Mouse (Mus musculus) spleen, adult 18-20 months (tissue): ENCODE results near the gene Slc9b2.

Experiments used
- DNase-seq, 2 experiments: peaks; one replicate each; pipeline ENCODE4 v3.0.0; 2022; ENCODE audit warnings: mixed read lengths in 2 of 2

Slc9b2 gene

DNA sequence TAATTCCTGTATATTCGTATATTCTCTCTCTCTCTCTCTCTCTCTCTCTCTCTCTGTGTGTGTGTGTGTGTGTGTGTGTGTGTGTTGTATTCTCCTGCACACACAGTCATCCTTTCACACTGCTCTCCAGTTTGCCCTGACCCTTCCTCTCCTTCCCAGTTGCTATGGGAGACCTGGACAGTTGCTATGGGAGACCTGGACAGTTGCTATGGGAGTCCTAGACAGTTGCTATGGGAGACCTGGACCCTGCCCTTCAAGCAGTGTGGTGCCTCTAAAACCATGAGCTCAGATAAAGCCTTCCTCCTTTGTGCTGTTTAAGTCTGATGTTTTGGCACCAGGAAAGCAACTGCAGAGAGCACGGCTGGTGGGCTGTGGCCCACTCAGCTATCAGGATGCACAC, 6.2 kb downstream of the Slc9b2 start:
- no peak for DNase-seq

DNA sequence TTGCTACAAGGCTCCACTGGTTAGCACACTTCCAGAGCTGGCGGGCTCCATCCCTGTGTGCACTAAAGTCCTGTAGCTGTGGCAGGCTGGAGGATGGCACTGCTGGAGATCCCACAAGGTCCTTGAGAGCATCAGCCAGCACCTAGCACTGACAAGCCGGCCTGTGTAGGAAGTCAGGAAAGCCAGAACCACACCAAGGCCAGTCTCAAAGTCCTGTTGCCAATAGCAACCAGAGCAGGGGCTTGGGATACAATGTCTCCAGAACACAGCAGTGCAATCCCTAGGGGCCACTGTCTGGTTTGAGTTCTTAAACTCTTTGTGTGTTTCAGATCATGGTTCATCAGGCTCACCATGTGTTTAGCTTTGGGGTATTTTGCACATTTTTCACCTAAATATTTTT, 7.3 kb downstream of the Slc9b2 start:
- DNase-seq: no peak

DNA sequence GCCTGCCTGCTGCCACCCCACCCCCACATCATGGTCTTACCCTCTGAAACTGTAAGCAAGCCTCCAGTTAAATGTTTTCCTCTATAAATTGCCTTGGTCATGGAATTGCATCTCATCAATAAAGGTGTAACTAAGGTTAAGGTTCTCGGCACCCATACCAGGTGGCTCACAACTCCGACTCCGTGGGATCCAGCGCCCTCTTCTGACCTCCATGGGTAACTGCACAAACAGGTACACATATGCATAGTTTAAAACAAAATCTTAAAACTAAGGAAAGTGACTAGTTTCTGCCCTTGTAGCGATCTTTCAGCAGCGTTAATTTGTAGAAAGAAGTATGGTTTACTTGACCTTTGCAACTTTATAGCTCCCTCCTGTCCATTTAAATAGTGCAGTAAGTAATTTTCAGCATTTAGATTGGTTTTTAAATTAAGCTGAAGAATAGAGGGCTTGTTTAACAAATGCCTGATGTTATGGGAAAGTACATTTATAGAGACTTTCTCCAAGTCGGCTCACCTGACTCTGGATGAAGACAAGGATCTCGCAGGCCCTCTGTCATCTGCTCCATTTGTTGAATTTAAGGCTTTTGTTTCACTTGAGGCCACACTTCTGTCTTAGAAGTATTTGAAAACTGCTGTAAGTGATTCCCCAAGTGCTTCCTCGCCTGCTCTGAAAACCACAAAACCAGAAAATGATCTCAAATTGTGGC, 8.4 kb downstream of the Slc9b2 start:
- DNase-seq: no peak

- no peak for DNase-seq
These were observed 10.8 kb downstream of the Slc9b2 start for GRCm38 (mm10) chr3:135318331-135318730.

GRCm38 (mm10) chr3:135324354-135324753, 16.9 kb downstream of the Slc9b2 start:
- no peak for DNase-seq

DNA sequence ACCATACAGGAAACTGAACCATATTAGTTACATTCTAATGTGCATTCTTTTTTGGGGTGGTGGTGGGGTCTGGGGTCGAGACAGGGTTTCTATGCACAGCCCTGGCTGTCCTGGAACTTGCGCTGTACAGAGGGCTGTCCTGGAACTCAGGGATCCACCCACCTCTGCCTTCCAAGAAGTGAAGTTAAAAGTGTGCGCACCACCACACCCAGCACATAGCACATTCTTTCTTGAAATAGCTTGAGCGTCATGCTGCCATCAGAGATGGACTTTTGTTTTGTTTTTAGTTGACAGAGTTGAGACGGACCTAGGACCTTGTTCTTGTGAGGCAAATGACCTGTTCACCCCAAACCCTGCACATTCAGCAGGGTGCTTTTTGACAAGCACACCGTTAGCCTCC, 19.7 kb downstream of the Slc9b2 start:
- DNase-seq: no peak

DNA sequence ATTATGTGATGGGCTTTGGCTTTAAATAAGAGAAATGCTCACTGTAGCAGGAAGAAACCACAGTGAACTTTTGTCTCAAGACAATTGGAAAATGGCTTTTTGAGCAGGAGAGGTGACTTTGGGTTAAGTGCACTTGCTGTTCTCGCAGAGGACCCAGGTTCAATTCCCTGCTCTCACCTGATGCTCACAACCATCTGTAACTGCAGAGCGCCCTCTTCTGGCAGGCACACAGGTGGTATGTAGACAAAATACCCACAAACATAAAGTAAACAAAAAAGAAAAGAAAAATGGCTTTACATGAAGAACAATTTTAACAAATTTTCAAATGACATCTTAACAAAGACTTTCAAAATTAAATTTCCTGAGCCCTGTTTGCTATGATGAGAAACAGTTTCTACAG, 20.1 kb downstream of the Slc9b2 start:
- no peak for DNase-seq

DNA sequence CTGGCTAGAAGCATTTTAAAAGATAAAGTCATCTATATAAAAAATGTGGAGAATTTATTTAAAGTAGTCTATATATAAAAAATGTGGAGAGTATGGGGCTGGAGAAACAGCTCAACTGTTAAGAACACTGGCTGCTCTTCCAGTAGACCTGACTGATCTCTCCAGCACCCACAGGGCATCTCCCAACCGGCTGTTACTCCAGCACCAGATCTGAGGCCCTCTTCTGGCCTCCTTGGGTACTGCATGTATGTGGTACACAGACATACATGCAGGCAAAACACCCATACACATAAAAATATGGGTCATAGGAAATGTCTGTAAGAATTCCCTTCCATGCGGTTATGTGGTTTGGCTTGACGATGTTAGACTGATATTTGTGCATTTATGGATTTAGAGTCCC, 21.1 kb downstream of the Slc9b2 start:
- DNase-seq: peak in 1 of 2 experiments; percentile 51

GRCm38 (mm10) chr3:135332691-135333090, 25.2 kb downstream of the Slc9b2 start:
- DNase-seq: no peak

- no peak for DNase-seq
These were observed 26.3 kb downstream of the Slc9b2 start for GRCm38 (mm10) chr3:135333763-135334162.

- DNase-seq: no peak
These were observed 40.3 kb downstream of the Slc9b2 start, which contains the start of gene Slc9b1 for GRCm38 (mm10) chr3:135347739-135348264. TSS of gene Slc9b1 (plus strand) at chr3:135348029.

DNA sequence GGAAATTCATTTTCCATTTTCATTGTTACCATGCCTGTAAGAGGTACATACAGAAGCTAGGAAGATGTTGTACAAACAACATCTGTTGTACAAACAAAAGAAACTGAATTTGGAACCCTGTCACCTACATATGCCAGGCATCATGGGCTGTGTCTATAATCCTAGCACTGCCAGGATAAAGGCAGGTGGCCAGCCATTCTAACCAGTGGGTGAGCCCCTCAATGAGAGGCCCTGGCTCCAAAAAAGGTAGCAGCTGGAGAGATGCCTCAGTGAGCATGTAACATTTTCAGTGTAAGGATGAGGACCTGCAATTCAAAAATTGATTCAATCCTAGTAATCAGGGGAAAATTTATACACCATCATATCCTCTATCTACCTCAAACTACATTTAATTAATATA, 41.5 kb downstream of the Slc9b2 start:
- DNase-seq: no peak

- no peak for DNase-seq
These were observed 44.4 kb downstream of the Slc9b2 start for GRCm38 (mm10) chr3:135351857-135352256.

- no peak for DNase-seq
These were observed 49.9 kb downstream of the Slc9b2 start for GRCm38 (mm10) chr3:135357394-135357793.

- DNase-seq: no peak
These were observed 68.3 kb downstream of the Slc9b2 start for GRCm38 (mm10) chr3:135375836-135376235.

- no peak for DNase-seq
These were observed 69.9 kb downstream of the Slc9b2 start for GRCm38 (mm10) chr3:135377445-135377844.

GRCm38 (mm10) chr3:135379868-135380267, 72.4 kb downstream of the Slc9b2 start:
- no peak for DNase-seq

GRCm38 (mm10) chr3:135393186-135393585, 85.7 kb downstream of the Slc9b2 start:
- DNase-seq: no peak
